Mouse (Mus musculus) liver, embryonic 16.5 days (tissue): ENCODE results near the gene Fxyd6. TPM values are rescaled to one million over a fixed set of nuclear protein-coding genes. Genes with fewer than 3 reads are reported as not detected.

Source experiments
- ATAC-seq: fragments of 200-750 bp; cut with Nextera tagmentation; 2 replicates; pipeline ENCODE4 v1.8.0; 2017; ENCODE audit warnings: low read depth, mild to moderate bottlenecking, moderate number of reproducible peaks, moderate library complexity
- H3K27ac ChIP-seq: fragments of 300-500 bp; sonication (generic); 2 replicates; pipeline ENCODE4 v1.5.1; 2014; ENCODE audit warnings: mild to moderate bottlenecking, low read length
- H3K27me3 ChIP-seq: fragments of 300-500 bp; sonication (generic); 2 replicates; pipeline ENCODE4 v1.6.1; 2014; ENCODE audit warnings: low read depth, low read length, mixed read lengths; ENCODE audit not compliant: control insufficient read depth, insufficient read depth
- H3K36me3 ChIP-seq: fragments of 300-500 bp; sonication (generic); 2 replicates; pipeline ENCODE4 v1.6.1; 2014; ENCODE audit warnings: mild to moderate bottlenecking; ENCODE audit not compliant: control insufficient read depth, insufficient read depth
- H3K4me1 ChIP-seq: fragments of 300-500 bp; sonication (generic); 2 replicates; pipeline ENCODE4 v1.6.1; 2014; ENCODE audit warnings: low read depth, low read length, mixed read lengths; ENCODE audit not compliant: control insufficient read depth
- H3K4me2 ChIP-seq: fragments of 300-500 bp; sonication (generic); 2 replicates; pipeline ENCODE4 v1.6.1; 2014; ENCODE audit warnings: low read depth, low read length, mixed read lengths
- H3K4me3 ChIP-seq: fragments of 300-500 bp; sonication (generic); 2 replicates; pipeline ENCODE4 v1.5.1; 2014; ENCODE audit warnings: low read depth, mild to moderate bottlenecking, low read length
- H3K9ac ChIP-seq: fragments of 300-500 bp; sonication (generic); 2 replicates; pipeline ENCODE4 v1.6.1; 2014; ENCODE audit warnings: low read depth, low read length
- H3K9me3 ChIP-seq: fragments of 300-500 bp; sonication (generic); replicated peaks from 2 replicates; pipeline ENCODE4 v1.6.1; 2016; ENCODE audit warnings: low read length; ENCODE audit not compliant: control insufficient read depth
- whole genome bisulfite sequencing: fragments of 180-500 bp; shearing (Covaris S2); extraction: QIAGEN DNeasy Blood & Tissue Kit; methylation state at CpG from one replicate; pipeline ENCODE4 v1.1.7; 2014; ENCODE audit not compliant: insufficient replicate concordance; 5-methylcytosine and 5-hydroxymethylcytosine counted together
- polyA plus RNA-seq: library from polyadenylated mRNA; unstranded; fragments of >200 nt; fragmentation: Nextera tagmentation; extraction: Ambion mirVana; gene quantifications from 2 replicates; pipeline ENCODE4 v1.2.1, GENCODE M21; 2015

Gene Fxyd6
- polyA plus RNA-seq, 1 experiment from 2014 or later: 2.2 TPM

DNA sequence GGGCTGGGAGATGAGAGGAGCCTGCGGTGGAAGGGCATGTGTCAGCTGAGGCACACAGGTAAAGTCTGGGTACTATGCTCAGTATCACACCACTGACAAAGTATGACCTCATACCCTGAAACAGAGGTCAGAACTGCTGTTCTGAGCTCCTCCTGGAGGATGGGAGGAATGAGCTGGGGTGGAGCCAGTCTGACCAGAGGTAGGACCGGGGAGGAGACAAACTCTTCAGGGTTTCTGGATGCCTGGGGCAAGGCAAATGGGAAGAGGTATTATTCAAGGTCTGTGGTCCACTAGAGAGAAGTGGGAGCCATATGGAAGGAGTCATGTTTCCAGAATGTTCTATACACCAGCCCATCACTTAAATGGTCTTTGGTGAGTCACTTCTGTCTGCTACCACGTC lies 41.1 kb downstream of the Fxyd6 start:
- no peaks in the 10 kb centered on the region for H3K9me3 ChIP-seq
- no peak for ATAC-seq
- H3K4me1 ChIP-seq: no peaks in the 10 kb centered on the region
- no peaks in the 10 kb centered on the region for H3K36me3 ChIP-seq
- no peak overlapping the region for H3K4me2 ChIP-seq
- no peak overlapping the region for H3K27ac ChIP-seq
- H3K4me3 ChIP-seq: no peak overlapping the region
- H3K9ac ChIP-seq: no peak overlapping the region
- no peaks in the 10 kb centered on the region for H3K27me3 ChIP-seq
- 61% methylated on average over 3 of the region's 3 CpGs for WGBS

DNA sequence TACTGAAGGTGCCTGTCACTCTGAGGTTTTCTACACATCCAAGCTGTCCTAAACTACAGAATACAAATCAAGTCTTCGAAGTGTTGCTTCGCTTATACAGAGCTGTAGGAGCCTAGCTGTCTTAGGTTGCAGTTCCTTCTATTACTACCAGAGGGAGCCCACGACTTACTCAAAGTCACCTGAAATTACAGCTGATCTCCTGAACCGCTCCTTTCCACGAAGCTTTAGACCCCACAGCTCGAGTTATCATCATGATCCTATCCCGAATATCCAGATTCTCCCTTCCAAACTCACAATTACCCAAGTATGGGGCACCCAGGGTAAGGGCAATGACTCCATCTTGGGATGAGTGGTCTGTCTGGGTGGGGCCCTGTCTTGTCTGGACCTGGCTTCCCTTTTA lies 41.8 kb downstream of the Fxyd6 start:
- no peaks in the 10 kb centered on the region for H3K9me3 ChIP-seq
- no peaks in the 10 kb centered on the region for H3K4me1 ChIP-seq
- no peak overlapping the region for H3K27ac ChIP-seq
- ATAC-seq: no peak
- H3K4me3 ChIP-seq: no peak overlapping the region
- H3K4me2 ChIP-seq: no peak overlapping the region
- H3K27me3 ChIP-seq: no peaks in the 10 kb centered on the region
- no peak overlapping the region for H3K9ac ChIP-seq
- no peaks in the 10 kb centered on the region for H3K36me3 ChIP-seq
- WGBS: 18% methylated on average over 7 of the region's 7 CpGs

DNA sequence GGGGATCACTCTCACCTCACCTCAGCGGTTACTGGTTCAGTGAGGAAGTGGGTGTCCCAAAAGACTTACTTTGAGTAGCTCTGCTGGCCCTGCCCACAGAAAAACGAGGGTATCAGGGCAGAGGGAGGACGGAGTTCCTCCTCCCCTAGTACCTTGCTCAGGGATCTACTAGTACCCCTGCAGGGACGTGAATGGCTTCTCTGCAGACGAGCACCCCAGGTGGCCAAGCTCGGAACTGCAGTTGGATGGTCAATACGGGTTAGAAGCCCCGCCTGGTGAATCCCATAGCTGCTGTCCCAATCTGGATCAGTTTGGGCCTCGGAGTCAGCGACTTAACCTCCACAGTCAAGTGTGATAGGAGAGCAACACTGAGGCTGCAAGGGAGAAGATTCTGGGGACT lies 42.3 kb downstream of the Fxyd6 start:
- WGBS: 3% methylated on average over 10 of the region's 10 CpGs
- no peak overlapping the region for H3K9ac ChIP-seq
- no peaks in the 10 kb centered on the region for H3K4me1 ChIP-seq
- H3K27me3 ChIP-seq: no peaks in the 10 kb centered on the region
- H3K36me3 ChIP-seq: no peaks in the 10 kb centered on the region
- no peak for ATAC-seq
- H3K4me2 ChIP-seq: no peak overlapping the region
- H3K27ac ChIP-seq: no peak overlapping the region
- no peaks in the 10 kb centered on the region for H3K9me3 ChIP-seq
- H3K4me3 ChIP-seq: no peak overlapping the region

DNA sequence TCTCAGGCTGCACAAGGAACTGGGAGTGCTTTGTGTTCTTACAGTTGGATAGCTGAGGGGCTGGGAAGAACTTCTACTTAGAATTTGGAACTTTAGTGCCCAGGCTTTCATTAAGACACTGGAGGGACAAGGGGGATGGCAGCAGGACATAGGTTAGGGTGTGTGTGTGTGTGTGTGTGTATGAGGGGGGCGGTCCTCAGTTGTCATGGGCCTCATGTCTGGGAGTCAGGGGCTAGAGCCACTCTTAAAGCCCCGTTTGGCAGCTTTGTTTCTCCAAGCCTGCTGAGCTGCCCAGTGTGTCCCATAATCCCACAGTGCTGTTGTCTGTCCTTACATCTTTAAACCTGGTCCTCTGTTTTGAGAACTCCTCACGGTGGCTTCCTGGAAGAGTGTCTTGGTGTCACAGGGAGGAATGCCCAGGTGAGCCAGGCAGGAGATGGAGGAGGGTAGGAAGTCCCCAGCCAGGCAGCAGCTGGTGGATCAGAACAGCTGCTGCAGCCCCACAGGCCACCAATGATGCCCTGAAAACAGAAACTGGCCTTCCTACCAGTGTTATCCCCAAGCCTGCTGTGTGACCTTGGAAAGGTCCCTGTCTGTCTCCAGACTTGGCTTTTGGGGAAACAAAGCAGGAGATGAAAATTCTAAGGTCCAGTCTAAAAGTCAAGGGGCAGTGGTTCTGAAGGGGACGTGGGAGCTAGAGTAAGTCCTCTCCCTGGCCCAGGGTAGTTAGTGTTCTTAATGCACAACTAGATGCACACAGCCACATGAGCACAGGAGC lies 42.9 kb downstream of the Fxyd6 start:
- Histone ChIP-seq H3K36me3 (no peaks in the 10 kb centered on the region), H3K27ac (no peak overlapping the region), H3K9me3 (no peaks in the 10 kb centered on the region), H3K4me2 (no peak overlapping the region), H3K9ac (no peak overlapping the region), H3K27me3 (no peaks in the 10 kb centered on the region), H3K4me3 (no peak overlapping the region), H3K4me1 (no peaks in the 10 kb centered on the region)
- WGBS: 66% methylated on average over 4 of the region's 4 CpGs
- ATAC-seq: no peak

DNA sequence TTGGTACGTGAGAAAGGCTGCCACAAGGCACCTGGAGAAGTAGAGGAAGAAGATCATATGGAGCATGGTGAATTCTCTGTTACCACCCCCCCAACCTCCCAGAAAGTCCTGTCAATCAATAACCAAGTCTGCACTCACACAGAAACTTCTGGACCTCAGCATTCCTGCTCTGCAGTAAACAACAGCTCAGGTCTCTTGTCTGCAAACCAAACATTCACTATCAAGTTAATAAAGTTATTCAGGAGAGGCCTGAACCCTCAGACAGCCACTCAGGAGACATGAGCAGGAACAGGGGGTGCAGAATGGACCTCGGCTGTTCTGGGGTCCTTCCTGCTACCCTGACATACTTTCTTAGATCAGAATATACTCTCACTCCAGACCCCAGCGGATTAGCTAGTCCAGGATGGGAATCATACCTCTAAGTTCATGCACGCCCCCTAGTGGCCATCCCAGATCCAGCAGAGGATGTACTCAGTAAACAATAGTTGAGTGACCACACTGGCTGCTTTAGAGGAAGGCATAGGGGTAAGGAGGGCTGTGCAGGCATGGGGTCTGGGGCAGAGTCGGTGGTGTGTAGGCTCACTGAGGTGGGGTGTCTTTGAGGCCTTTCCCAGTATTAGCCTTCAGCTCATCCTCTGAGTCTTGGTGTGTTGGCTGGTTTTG lies 43.6 kb downstream of the Fxyd6 start:
- Histone ChIP-seq H3K36me3 (no peaks in the 10 kb centered on the region), H3K27me3 (no peaks in the 10 kb centered on the region), H3K27ac (no peak overlapping the region), H3K4me1 (no peaks in the 10 kb centered on the region), H3K4me3 (no peak overlapping the region), H3K9ac (no peak overlapping the region), H3K4me2 (no peak overlapping the region), H3K9me3 (no peaks in the 10 kb centered on the region)
- WGBS: 41% methylated on average over 5 of the region's 5 CpGs
- ATAC-seq: no peak

DNA sequence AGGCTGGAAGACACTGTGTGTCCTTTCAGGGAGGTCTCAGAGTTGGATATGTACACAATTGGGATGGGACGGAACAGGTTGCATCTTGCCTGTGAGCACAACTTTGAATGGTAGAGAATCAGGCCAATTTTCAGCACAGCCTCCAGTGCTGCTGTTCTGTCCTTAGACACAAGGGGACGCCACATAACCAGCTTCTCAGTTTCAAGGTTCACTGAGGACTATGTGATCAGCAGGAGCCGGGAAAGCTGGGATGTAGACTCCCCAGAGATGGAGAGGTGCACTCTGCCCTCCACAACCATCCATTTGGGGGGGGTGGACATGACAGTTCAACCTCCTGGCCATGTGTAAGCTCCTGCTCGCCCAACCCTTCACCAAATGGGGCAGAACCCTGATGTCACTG lies 45.9 kb downstream of the Fxyd6 start:
- no peak overlapping the region for H3K4me3 ChIP-seq
- no peaks in the 10 kb centered on the region for H3K4me1 ChIP-seq
- H3K4me2 ChIP-seq: no peak overlapping the region
- no peak overlapping the region for H3K27ac ChIP-seq
- no peaks in the 10 kb centered on the region for H3K36me3 ChIP-seq
- ATAC-seq: no peak
- no peaks in the 10 kb centered on the region for H3K9me3 ChIP-seq
- H3K27me3 ChIP-seq: no peaks in the 10 kb centered on the region
- H3K9ac ChIP-seq: no peak overlapping the region
- 34% methylated on average over 4 of the region's 4 CpGs for WGBS

DNA sequence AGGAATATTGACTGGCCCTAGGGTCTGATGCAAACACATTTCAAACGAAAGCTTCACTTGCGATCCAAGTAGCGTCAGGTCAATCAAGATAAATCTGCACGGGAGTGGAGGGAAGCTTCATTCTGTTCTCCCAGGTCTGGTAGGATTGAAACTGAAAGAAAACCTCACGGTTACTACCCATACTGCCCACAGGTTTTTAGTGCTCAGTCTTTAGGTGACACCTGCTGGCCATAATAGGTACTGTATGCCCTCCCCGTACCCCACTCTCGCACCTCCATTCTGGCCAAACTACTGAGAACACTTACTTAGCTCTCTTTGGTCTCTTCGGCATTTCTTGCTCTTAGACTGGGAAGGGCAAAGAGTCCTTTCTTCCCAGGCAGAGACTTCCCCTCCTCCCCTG lies 47.3 kb downstream of the Fxyd6 start:
- Histone ChIP-seq H3K9me3 (no peaks in the 10 kb centered on the region), H3K27me3 (no peaks in the 10 kb centered on the region), H3K4me1 (no peaks in the 10 kb centered on the region), H3K27ac (no peak overlapping the region), H3K9ac (no peak overlapping the region), H3K36me3 (no peaks in the 10 kb centered on the region), H3K4me2 (peak overlapping the region; percentile 33), H3K4me3 (peak overlapping the region; percentile 5; the same call in 1 of the 2 replicates)
- no peak for ATAC-seq
- 9% methylated on average over 8 of the region's 8 CpGs for WGBS

DNA sequence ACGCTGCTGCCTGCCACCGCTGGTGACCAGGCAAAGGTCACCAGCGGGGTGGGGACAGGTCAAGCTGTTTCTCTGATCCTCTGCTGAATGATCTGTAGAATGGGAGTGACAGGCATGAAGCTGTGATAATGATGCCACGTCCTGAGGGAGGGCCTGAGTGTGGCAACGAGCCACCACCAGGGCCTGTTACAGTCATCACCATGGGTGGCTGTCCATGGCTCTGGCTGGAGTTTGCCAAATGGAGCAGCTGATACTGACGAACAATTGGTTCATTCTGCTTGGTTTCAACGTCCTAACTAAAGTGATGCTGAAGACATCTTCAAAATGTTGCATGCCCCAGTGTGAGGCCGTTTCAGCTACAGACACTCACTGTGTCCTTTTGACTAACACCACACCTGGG lies 48.3 kb downstream of the Fxyd6 start:
- no peak for ATAC-seq
- no peaks in the 10 kb centered on the region for H3K9me3 ChIP-seq
- H3K27ac ChIP-seq: no peak overlapping the region
- no peak overlapping the region for H3K4me3 ChIP-seq
- 56% methylated on average over 8 of the region's 8 CpGs for WGBS
- no peaks in the 10 kb centered on the region for H3K4me1 ChIP-seq
- H3K36me3 ChIP-seq: no peaks in the 10 kb centered on the region
- no peak overlapping the region for H3K9ac ChIP-seq
- no peaks in the 10 kb centered on the region for H3K27me3 ChIP-seq
- no peak overlapping the region for H3K4me2 ChIP-seq

DNA sequence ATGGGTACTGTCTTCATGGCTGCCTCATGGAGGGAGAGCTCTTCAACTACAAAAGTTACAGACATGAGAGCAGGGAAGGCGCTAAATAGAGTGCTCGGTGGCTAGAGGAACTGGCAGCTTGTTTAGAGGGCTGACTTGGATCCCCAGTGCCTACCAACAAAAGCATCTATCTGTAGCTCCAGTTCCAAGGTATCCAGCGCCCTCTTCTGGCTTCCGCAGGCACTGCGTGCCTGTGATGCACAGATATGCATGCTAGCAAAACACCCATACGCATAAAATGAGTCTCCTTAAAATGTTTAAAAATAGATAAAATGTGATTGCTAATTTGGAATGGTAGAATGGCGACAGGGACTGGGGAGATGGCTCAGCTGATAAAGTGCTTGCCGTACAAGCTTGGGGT lies 51.2 kb downstream of the Fxyd6 start:
- Histone ChIP-seq H3K36me3 (no peaks in the 10 kb centered on the region), H3K9ac (no peak overlapping the region), H3K4me1 (no peaks in the 10 kb centered on the region), H3K27ac (no peak overlapping the region), H3K4me2 (no peak overlapping the region), H3K9me3 (no peaks in the 10 kb centered on the region), H3K27me3 (no peaks in the 10 kb centered on the region; the same call in 1 of the 2 replicates), H3K4me3 (no peak overlapping the region)
- no peak for ATAC-seq
- WGBS: 47% methylated on average over 8 of the region's 8 CpGs
